Mouse (Mus musculus): ENCODE measurements at regions not wholly inside any gene's neighbourhood (a gene's known extent, or its start where the extent isn't known, plus 50 kb on each side); places are given as distances from the start of the nearest gene placed in this dataset.

DNA sequence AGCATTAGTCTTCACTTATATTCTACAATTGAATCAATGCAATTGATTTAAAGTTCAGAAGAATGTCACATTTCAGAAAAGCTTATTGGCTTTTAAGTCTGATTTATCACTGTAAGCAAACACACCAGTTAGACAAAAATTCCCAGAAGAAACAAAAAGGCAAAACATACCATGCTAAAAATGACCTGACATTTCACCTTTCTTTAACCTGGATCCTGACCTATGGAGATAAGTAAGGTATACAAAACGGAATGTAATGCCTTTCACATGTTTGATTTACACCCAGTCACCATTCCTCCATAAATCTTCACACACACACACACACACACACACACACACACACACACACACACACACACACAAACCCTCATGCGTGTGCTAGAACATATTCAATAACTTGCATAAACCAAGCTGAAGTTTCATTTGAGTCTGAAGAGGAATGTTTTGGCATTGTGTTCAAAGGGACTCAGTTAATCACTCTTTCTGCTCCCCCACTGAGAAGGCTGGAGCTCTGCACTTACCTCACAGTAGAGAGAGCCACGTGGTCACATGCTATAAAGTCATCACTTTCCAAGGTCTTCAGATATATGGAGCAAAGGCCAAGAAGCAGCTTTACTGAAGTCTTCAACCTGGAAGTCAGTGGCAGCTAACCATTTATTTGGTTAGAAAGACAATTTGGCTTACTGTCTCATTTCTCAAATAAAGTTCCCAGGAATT lies 307.6 kb upstream of the Flrt2 start:
- H3K9ac ChIP-seq (ENCODE audit: insufficient read depth, low read depth, low read length, poor library complexity, severe bottlenecking), result no peak overlapping the region
- TF ChIP-seq MAFK (IDR thresholded peaks at IDR 0.05; ENCODE audit: insufficient read depth, low read depth, low read length), result no peak
- no peak for TF ChIP-seq HCFC1 (IDR thresholded peaks at IDR 0.05; ENCODE audit: borderline replicate concordance, insufficient read depth, low read length)
- no peak for TF ChIP-seq ZNF384 (IDR thresholded peaks at IDR 0.05; ENCODE audit: low read depth, low read length)
- TF ChIP-seq CHD2 (IDR thresholded peaks at IDR 0.05; ENCODE audit: low read depth, low read length), result no peak
- no peak for TF ChIP-seq ZC3H11A (IDR thresholded peaks at IDR 0.05; ENCODE audit: borderline replicate concordance, low read depth, low read length)
- in situ Hi-C loops (cut with MboI; ENCODE audit: low sequenced_read_pairs in 2 of 2, unreplicated experiment in 2 of 2), result no loop called here
- H3K27ac ChIP-seq (ENCODE audit: insufficient read depth, low read depth, low read length, poor library complexity, severe bottlenecking), result no peak overlapping the region
- DNase-seq (ENCODE audit: low read depth, low spot score), result no peak
- H3K4me3 ChIP-seq (ENCODE audit: insufficient read depth in 1 of 2, low read depth in 1 of 2, low read length in 2 of 2, poor library complexity in 1 of 2, severe bottlenecking in 1 of 2), result no peak overlapping the region
- H3K4me1 ChIP-seq (ENCODE audit: control insufficient read depth in 2 of 2, insufficient read depth in 2 of 2, low read length in 2 of 2, poor library complexity in 1 of 2), result no peaks in the 10 kb centered on the region
- no peaks in the 10 kb centered on the region for H3K36me3 ChIP-seq (ENCODE audit: control insufficient read depth, insufficient read depth, low read length, poor library complexity, severe bottlenecking)
- no peaks in the 10 kb centered on the region for H3K9me3 ChIP-seq (ENCODE audit: control insufficient read depth, insufficient read depth, low read depth, low read length)

DNA sequence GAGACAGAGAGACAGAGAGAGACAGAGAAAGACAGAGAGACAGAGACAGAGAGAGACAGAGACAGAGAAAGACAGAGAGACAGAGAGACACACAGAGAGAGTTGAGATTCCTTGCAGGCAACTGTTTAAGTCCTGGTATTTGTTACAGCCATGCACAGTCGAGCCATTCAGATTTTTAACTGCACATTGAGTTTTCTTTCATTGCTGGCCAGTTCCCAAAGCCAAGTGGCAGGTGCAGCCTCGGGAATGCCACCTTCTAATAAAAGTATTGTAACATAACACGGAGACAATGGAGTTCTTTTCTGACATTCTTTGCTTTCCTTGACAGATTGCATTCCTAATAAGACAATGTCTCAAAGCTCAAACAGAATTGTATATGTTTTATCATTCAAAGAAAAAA lies 306.3 kb upstream of the Flrt2 start:
- in situ Hi-C loops (cut with MboI; ENCODE audit: low sequenced_read_pairs in 2 of 2, unreplicated experiment in 2 of 2), result no loop called here
- TF ChIP-seq ZNF384 (IDR thresholded peaks at IDR 0.05; ENCODE audit: low read depth, low read length) (no peak), ZC3H11A (IDR thresholded peaks at IDR 0.05; ENCODE audit: borderline replicate concordance, low read depth, low read length) (no peak), MAFK (IDR thresholded peaks at IDR 0.05; ENCODE audit: insufficient read depth, low read depth, low read length) (no peak), HCFC1 (IDR thresholded peaks at IDR 0.05; ENCODE audit: borderline replicate concordance, insufficient read depth, low read length) (no peak), CHD2 (IDR thresholded peaks at IDR 0.05; ENCODE audit: low read depth, low read length) (no peak)
- no peak overlapping the region for H3K4me3 ChIP-seq (ENCODE audit: insufficient read depth in 1 of 2, low read depth in 1 of 2, low read length in 2 of 2, poor library complexity in 1 of 2, severe bottlenecking in 1 of 2)

DNA sequence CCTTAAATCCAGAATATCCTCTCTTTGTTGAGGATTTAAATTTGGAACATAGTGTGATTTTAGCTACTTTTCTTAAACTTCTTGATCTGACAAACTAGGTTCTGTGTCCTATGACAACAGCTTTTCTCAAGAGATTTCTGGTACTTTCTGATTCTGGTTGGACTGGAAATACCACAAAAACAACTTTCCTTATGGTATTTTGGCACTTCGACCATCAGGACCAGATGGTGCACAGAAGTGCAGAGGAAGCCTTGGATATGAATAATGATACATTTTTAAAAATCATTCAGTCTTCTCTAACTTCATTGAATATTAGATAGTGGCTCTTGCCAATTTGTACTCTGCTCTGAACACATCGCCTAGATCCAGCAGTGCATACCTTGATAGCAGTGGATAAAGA lies 303.8 kb upstream of the Flrt2 start:
- no peak for TF ChIP-seq ZC3H11A (IDR thresholded peaks at IDR 0.05; ENCODE audit: borderline replicate concordance, low read depth, low read length)
- TF ChIP-seq CHD2 (IDR thresholded peaks at IDR 0.05; ENCODE audit: low read depth, low read length), result no peak
- no peak for TF ChIP-seq MAFK (IDR thresholded peaks at IDR 0.05; ENCODE audit: insufficient read depth, low read depth, low read length)
- no peak for TF ChIP-seq HCFC1 (IDR thresholded peaks at IDR 0.05; ENCODE audit: borderline replicate concordance, insufficient read depth, low read length)
- TF ChIP-seq ZNF384 (IDR thresholded peaks at IDR 0.05; ENCODE audit: low read depth, low read length), result no peak
- Histone ChIP-seq H3K9me3 (ENCODE audit: control insufficient read depth, insufficient read depth, low read depth, low read length) (no peaks in the 10 kb centered on the region), H3K9ac (ENCODE audit: insufficient read depth, low read depth, low read length, poor library complexity, severe bottlenecking) (no peak overlapping the region), H3K36me3 (ENCODE audit: control insufficient read depth, insufficient read depth, low read length, poor library complexity, severe bottlenecking) (no peaks in the 10 kb centered on the region), H3K4me1 (ENCODE audit: control insufficient read depth in 2 of 2, insufficient read depth in 2 of 2, low read length in 2 of 2, poor library complexity in 1 of 2) (no peaks in the 10 kb centered on the region), H3K27ac (ENCODE audit: insufficient read depth, low read depth, low read length, poor library complexity, severe bottlenecking) (no peak overlapping the region), H3K4me3 (ENCODE audit: insufficient read depth in 1 of 2, low read depth in 1 of 2, low read length in 2 of 2, poor library complexity in 1 of 2, severe bottlenecking in 1 of 2) (no peak overlapping the region)
- in situ Hi-C loops (cut with MboI; ENCODE audit: low sequenced_read_pairs in 2 of 2, unreplicated experiment in 2 of 2), result no loop called here
- DNase-seq (ENCODE audit: low read depth, low spot score), result no peak

More for the DNA sequence above, 306.3 kb upstream of the Flrt2 start:
- Histone ChIP-seq H3K9me3 (ENCODE audit: control insufficient read depth, insufficient read depth, low read depth, low read length) (no peaks in the 10 kb centered on the region), H3K9ac (ENCODE audit: insufficient read depth, low read depth, low read length, poor library complexity, severe bottlenecking) (no peak overlapping the region), H3K27ac (ENCODE audit: insufficient read depth, low read depth, low read length, poor library complexity, severe bottlenecking) (no peak overlapping the region), H3K36me3 (ENCODE audit: control insufficient read depth, insufficient read depth, low read length, poor library complexity, severe bottlenecking) (no peaks in the 10 kb centered on the region), H3K4me1 (ENCODE audit: control insufficient read depth in 2 of 2, insufficient read depth in 2 of 2, low read length in 2 of 2, poor library complexity in 1 of 2) (no peaks in the 10 kb centered on the region)
- DNase-seq (ENCODE audit: low read depth, low spot score), result no peak

DNA sequence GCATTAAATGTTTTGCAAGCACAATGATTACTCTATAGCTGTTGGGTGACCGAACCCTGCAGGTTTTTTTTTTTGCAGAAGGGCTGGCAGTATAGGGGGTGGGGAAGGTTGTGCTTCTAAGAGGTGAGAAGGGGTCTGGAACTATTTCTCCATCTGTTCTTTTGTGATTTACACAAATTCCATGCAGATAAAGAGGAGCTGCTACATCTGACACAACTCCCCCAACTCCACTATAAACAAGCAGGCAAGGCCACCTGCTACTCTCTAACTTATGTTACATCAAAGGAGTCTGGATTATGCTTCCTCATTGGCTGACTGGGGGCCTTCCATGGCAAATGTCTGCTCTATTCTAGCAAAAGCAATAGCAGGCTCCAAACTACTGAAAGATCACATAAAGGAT lies 299.2 kb upstream of the Flrt2 start:
- no peak for DNase-seq (ENCODE audit: low read depth, low spot score)
- H3K9ac ChIP-seq (ENCODE audit: insufficient read depth, low read depth, low read length, poor library complexity, severe bottlenecking), result no peak overlapping the region
- H3K9me3 ChIP-seq (ENCODE audit: control insufficient read depth, insufficient read depth, low read depth, low read length), result no peaks in the 10 kb centered on the region
- no peaks in the 10 kb centered on the region for H3K4me1 ChIP-seq (ENCODE audit: control insufficient read depth in 2 of 2, insufficient read depth in 2 of 2, low read length in 2 of 2, poor library complexity in 1 of 2)
- TF ChIP-seq ZNF384 (IDR thresholded peaks at IDR 0.05; ENCODE audit: low read depth, low read length) (no peak), MAFK (IDR thresholded peaks at IDR 0.05; ENCODE audit: insufficient read depth, low read depth, low read length) (no peak), CHD2 (IDR thresholded peaks at IDR 0.05; ENCODE audit: low read depth, low read length) (no peak), ZC3H11A (IDR thresholded peaks at IDR 0.05; ENCODE audit: borderline replicate concordance, low read depth, low read length) (no peak), HCFC1 (IDR thresholded peaks at IDR 0.05; ENCODE audit: borderline replicate concordance, insufficient read depth, low read length) (no peak)
- no peak overlapping the region for H3K4me3 ChIP-seq (ENCODE audit: insufficient read depth in 1 of 2, low read depth in 1 of 2, low read length in 2 of 2, poor library complexity in 1 of 2, severe bottlenecking in 1 of 2)
- in situ Hi-C loops (cut with MboI; ENCODE audit: low sequenced_read_pairs in 2 of 2, unreplicated experiment in 2 of 2), result no loop called here
- no peaks in the 10 kb centered on the region for H3K36me3 ChIP-seq (ENCODE audit: control insufficient read depth, insufficient read depth, low read length, poor library complexity, severe bottlenecking)
- H3K27ac ChIP-seq (ENCODE audit: insufficient read depth, low read depth, low read length, poor library complexity, severe bottlenecking), result no peak overlapping the region
